Mouse (Mus musculus) kidney, adult 11 months (tissue): ENCODE results near the gene Zswim5.
A peak's percentile ranks its signal among the peaks of the same experiment; 100 is the strongest.

Experiments
- DNase-seq: peaks from one replicate; pipeline ENCODE4 v3.0.0; 2022

Gene Zswim5

DNA sequence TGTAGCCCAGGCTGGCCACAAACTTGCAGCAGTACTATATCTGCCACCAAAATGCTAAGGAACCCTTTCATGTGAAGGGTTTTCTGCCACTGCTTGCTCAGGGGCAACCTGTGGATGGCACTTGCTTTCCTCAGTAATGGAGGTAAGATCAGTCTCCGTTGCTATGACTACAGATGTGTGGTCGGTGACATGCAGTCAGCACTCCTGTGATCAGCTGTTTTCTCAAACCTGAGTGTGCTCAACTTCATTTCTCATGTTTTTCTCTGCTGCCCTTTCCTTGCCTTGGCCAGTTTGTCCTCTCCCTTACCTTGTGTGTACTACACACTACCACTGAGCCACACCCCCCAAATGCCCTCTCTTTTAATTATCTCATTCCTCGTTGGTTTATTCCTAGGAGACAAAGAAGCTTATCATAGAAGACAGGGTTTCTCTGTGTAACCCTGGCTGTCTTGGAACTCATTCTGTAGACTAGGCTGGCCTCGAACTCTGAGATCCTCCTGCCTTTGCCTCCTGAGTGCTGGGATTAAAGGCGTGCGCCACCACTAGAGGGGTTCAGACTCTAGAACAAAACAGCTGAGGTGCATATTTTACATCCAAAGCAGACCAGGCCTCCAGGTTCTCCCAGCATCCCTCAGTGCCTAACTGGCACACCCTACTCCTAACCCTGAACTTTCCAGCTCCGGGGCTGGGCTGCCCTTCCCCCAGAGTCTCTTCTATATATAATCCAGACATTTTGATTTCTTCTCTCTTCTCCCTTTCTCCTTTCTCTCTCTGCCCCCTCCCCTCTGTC lies 128.6 kb downstream of the Zswim5 start:
- no peak for DNase-seq

DNA sequence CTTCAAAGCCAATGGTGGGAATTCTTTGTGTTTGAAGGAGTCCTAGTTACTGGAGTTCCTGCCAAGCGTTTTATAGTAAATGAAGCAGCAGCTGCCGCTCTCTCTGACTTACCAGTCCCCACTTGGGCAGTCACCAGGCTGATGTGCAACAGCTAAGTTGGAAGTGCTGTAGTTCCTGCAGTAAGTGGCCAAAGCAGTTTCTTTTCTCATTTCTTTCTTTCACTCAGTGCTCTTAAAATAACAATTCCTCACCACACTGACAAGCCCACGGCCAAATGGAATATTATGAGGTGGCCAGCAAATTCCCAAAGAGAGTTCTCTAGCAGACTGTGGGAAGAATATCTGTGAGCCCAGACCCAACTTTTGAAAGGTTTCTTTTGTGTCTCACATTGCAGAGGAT lies 129.9 kb downstream of the Zswim5 start:
- DNase-seq = no peak

DNA sequence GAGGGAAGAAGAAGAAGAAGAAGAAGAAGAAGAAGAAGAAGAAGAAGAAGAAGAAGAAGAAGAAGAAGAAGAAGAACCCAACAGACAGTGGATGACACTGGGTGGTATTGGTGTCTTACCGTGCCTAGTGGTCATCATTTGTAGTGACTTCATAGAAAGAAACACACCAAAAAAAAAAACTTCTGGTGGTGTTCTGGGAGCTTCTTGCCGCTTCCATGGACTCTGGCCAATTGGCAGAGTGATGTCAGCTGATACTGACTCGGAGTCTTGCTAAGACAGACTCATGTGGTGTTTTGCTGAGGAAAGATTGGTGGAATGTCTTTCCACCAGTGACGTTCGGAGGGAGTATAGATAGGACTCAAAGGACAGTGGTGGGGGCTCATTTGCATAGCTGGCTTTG lies 133.1 kb downstream of the Zswim5 start:
- DNase-seq = no peak

- no peak for DNase-seq
These were observed 136.4 kb downstream of the Zswim5 start for GRCm38 (mm10) chr4:117013596-117013995.

GRCm38 (mm10) chr4:117014901-117015415 lies 137.8 kb downstream of the Zswim5 start:
- no peak for DNase-seq

DNA sequence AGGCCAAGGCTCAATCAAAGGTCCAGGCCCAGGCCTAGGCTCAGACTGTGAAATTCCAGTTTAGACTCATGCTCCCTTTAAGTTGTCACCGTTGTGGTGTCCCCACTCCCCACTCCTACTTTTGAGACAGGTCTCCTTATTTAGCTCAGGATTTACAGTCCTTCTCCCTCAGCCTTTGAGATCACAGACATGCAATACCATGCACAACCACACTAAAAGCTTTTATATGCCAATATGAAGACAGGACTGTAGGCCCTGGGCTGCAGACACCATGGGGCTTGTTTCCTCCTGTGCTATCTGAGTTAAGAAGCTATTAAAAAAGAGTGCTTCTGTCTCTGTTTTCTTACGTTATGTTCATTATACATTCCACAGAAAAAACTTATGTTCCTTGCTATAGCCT lies 140.6 kb downstream of the Zswim5 start:
- DNase-seq = no peak

- no peak for DNase-seq
These were observed 141.2 kb downstream of the Zswim5 start for GRCm38 (mm10) chr4:117018327-117018726.

DNA sequence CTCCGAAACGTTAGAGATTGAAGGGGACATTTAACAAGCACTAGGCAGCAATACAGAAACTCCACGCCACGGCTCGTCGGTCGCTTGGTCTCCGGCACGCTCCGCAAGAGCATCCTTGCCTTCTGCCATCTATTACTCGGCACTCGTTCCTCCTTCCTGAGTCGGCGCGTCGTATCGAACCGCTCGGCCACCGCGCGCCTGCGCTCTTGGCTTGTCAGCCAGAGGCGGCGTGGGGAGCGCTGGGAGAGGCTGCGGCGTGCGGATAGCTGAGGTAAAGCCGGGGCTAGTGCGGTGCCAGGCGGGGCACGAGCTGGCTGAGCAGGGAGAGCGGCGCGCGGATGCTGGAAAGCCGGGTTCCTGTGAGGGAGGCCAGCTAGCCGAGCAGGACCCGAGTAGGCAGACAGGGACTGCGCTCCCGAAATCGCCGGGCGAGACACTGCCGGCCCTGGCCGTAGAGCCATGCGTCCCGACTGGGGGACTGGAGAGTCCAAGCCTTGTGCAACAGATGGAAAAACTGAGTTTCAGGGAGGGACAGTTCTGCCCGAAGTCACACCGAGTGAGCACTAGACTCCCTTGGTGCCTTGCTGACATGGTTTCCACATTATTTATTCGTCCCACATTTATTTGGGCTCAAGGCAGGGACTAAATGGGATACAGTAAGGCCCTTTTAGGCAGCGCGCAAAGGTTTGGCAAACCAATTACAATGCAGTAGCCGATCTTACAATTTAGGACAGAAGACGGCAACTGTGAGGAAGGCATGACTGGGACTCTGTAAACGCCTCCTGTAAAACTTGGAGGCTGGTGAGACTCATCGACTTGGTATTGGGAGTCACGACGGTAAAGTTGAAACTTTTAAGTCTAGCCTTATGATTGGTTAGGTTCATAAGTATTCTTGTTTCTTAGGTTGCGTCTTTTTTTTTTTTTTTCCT lies 142.3 kb downstream of the Zswim5 start, which contains the start of gene Eif2b3:
Gene Eif2b3, plus strand, starts transcription at position 197 of the 929 bp plus-strand sequence.
- peak; percentile 85 for DNase-seq

- DNase-seq = no peak
These were observed 146.3 kb downstream of the Zswim5 start for GRCm38 (mm10) chr4:117023469-117023868.

GRCm38 (mm10) chr4:117031105-117031504 lies 153.9 kb downstream of the Zswim5 start:
- no peak for DNase-seq
